Mouse (Mus musculus): ENCODE data around the gene Pnldc1. TPM values are rescaled to one million over a fixed set of nuclear protein-coding genes. Genes with fewer than 3 reads are reported as not detected.

The Pnldc1 gene
- total RNA-seq, 2 experiments from 2014 or later, result 0.18 to 0.31 TPM

DNA sequence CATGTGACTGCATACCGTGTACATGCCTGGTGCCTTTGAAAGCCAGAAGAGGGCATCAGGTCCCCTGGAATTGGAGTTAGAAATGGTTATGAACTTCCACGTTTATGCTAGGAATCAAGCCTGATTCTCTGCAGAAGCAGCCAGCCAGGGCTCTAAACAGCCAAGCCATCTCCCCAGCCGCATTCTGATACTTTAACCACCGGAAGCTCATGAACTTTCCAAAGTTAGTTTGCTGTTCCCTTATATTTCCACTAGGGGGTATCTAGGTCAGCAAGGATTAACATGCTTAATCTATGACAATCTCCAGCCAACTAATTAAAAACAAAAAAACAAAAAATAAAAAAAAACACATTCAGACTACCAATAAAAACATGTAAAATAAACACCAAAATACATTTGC is 52.0 kb downstream of the Pnldc1 start:
- no peak for DNase-seq (ENCODE audit: low spot score)

DNA sequence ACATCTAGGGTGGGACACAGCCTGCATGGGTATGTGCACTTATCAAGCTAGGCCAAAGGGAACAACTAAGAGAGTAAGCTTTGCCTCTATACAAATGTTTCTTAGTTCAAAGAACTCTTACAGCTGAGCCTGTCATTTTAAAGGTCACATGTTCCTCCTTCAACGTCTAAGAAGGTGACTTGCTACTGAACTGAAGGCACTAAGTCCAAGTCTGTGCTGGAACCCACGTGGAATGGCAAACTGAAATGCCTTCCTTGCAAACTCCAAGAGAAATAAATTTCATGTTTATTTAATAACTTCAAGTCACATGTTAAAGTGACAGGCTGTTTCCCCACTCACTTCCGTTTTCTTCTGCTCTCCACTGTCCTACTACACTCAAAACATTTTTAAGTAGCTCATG is 52.6 kb downstream of the Pnldc1 start:
- DNase-seq (ENCODE audit: low spot score), result no peak

DNA sequence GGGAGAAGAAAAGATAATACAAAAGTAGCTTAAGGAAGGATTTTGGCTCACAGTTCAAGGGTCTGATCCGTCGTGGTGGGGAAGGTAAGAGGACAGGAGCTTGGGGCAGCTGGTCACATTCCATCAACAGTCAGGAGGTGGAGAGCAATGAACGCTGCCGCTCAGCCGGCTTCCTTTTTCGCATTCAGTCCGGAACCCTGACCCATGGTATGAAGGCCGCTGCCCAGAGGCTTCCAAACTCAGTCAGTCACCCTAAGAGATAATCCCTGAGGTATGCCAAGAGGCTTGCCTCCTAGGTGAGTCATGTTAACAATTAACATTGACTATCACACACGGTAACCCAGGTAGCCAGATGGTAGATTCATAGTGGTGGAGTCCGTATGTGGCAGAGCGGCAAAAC is 55.6 kb downstream of the Pnldc1 start:
- DNase-seq (ENCODE audit: low spot score), result no peak

DNA sequence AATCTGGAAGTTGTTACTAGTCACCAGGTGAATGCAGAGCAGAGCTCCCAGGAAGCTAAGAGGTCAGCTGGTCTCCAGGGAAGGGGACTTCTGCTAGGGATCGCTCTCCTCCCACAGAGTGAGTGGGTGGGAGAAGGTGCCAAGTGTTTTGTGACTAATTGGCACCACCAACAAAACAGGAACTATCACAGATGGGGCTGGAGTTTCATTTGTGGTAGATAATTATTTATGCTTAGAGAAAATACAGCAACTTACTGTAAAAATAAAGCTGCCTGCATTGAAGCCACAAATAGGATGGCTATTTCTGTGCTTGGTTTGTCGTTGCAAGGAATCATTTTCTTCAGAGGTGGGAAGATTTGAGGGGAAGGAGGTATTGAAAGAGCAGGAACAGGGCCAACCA is 56.2 kb downstream of the Pnldc1 start:
- no peak for DNase-seq (ENCODE audit: low spot score)

DNA sequence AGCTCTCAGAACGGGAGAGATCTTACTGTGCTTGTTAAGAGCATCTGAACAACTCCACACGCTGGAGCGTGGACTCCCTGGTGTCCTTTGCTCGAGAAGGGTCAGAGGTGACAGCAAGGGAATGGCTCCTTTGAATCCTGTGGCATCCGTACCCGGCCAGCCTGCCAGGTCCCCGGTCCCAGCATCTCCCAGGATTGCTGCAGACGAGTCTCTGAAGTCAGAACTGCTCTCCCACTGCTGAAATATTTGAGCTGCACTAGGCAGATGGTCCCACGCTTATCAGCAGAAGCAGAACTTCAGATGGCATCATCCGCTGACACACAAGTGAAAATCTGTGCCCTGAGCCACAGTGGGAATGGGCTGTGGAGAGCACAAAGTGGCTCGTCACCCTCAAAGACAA is 58.3 kb downstream of the Pnldc1 start:
- no peak for DNase-seq (ENCODE audit: low spot score)

DNA sequence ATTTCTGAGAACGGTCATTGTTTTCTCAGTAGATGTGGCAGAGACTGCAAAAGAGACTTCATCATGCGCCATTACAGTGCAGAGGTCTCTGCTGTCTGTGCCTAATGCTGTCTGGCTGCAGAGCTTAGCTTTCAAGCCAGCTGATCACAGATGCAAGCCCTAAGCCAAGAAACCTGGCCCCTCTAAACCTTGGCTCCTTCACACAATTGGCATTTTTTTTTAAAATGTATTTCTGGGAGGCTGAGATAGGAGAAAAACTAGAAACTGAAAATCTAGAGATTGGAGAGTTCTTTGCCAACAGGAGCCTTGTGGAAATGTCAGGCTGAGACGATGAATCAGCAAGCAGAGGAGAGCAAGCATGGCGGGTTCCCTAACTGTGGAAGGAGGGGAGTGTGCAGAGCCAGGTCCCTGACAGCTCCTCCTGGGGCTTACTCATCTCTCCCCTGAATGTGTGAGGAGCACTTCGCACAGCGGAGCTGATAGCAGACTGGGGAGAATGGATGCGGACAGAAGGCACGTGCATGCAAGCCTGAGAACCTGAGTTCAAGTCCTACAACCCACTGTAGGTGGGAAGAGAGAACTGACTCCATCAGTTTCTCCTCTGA is 60.1 kb downstream of the Pnldc1 start:
- DNase-seq (ENCODE audit: low spot score), result no peak

DNA sequence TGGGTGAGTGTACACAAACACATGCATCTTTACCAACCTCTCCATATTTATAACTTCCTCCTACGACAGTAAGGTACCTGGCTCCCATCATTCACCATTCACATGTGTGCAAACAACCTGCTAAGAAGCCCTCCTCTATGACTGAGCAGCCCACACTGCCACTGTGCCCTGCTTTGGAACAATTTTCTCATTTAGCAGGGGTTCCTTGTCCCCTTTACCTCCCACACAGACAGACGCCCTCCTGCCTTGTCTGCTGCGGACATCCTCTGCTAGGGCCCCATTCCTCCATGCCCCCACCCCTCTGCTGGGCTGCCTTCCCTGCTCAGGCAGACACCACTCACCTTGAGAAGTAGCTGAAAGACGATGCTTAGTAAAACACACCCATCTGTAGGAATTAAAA is 62.3 kb downstream of the Pnldc1 start:
- no peak for DNase-seq (ENCODE audit: low spot score)

DNA sequence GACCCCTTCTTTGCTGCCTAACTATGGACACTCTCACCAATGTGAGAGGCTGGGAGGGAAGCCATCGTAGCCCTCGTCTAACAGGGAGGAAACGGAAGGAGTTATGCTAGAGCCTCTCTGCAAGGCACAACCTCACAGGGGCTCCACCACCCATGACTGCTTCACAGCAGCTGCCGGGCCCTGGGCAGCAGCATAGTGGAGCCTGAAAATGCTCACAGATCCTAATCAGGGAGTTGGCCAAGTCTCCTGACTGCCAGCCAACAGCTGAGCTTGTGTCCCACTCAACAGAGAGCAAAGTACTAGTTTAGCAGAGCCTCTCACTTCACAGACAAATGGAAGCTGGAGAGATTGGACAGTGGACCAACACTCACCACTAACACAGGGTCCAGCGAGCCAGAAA is 63.6 kb downstream of the Pnldc1 start:
- no peak for DNase-seq (ENCODE audit: low spot score)

DNA sequence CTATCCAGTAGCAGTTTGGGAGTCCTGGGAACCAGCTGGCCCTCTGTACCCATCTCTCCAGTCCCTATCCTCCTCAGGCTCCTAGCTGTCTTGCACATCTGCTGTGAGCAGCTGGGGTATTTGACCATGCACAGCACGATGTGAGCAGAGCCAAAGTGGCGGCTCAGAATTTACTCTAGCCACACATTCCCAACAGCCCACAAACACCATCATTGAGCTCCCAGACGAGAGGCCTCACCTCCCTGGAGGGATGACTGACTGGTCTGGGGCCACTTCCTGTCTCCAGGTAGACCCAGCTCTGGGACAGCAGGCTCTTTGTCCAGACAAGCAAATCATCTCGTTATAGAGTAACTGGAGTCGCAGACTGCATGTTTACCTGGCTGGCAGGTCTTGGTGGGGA is 64.2 kb downstream of the Pnldc1 start:
- DNase-seq (ENCODE audit: low spot score), result no peak

DNA sequence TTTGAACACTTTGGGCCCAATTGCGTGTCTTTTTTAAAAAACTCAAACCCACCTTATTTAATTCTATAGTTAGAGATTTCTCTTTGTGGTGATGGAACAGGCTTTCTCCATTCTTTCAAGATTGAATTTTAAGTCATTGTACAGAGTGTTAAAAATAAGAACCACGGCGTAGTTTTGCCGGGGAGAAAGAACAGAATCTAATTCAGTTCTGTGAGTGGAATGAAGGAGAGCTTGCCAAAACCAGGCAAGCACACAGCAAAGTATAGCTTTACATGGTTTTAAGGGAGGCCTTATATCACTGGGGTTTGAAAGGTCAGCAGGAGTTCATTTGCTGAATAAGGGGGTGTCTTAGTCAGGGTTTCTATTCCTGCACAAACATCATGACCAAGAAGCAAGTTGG is 65.5 kb downstream of the Pnldc1 start:
- DNase-seq (ENCODE audit: low spot score), result no peak

DNA sequence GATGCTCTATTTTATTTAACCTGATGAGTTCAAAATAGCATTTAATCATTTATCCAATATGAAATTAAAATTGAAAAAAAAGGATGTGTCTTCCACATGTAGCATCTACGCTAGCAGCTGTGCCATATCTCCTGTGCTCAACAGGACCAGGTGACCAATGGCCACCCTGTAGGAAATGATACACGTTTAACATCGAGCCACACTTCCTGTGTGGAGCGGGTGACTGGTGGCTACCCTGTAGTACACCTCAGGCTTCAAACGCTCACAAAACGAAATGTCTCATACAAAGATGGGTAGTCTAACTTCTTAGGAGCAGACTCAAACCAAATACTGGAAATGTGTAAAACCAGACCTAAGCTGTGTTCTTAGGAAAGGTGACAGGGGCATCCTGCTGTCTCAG is 66.2 kb downstream of the Pnldc1 start:
- DNase-seq (ENCODE audit: low spot score), result no peak

DNA sequence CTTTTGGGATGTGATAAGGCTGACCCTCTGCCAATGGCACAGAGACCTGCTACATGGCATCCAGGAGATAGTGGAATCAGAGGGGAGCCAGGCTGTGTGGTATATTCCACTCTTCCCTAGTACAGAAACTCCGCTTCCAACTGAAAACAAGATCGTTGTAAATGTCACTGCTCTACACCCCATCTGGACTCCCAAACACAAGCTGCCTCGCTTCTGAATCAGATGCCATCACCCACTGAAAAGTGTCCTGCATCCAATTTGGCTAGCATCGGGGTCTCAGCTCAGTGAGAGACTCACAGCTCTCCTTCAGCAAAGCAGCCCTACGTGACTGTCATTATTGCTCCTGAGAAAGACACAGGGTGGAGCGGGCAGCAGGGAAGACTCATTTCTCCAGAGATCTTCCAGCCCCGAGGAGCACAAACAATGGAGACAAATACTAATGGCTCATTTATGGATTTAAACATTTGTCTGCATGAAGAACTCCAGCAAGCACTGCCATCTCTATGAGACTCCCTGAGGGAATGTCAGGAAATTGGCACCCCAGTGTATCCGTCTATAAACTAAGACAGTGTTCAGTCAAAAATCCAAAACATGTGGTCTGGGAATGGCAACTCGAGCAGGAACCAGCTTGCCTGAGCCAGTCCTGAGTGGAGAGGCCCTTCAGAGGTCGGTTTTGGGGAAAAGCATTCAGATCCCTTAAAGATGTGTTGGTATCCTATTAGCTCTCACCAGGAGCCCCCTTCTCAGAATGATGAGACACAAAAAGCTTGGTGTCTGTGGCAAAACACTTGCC is 70.4 kb downstream of the Pnldc1 start:
- DNase-seq (ENCODE audit: low spot score), result no peak

Small RNA genes lying within 50 kb of the gene (microRNA-seq; reads per million reads assigned to microRNA genes)
- gene Gm24085, result not detected

Other genes with a start within 250 kb of the Pnldc1 start
- gene Slc22a1, start 234.4 kb downstream of the Pnldc1 start, total RNA-seq (2021), result under 1 TPM in 1 of 2 experiments, not detected in 1; 0.62 TPM
- 10 to 100 TPM; 42.4 to 43.3 TPM for gene Igf2r, start 140.6 kb downstream of the Pnldc1 start, total RNA-seq (2021)
- gene Mas1, start 42.1 kb downstream of the Pnldc1 start, total RNA-seq (2021), result under 1 TPM in 1 of 2 experiments, not detected in 1; 0.19 TPM
- 1 to 10 TPM; 4.4 to 4.7 TPM for gene Mrgprh, start 34.2 kb downstream of the Pnldc1 start, total RNA-seq (2021)
- 100 to 1,000 TPM; 167 to 180 TPM for gene Tcp1, start 5.5 kb upstream of the Pnldc1 start, total RNA-seq (2021)
- 100 to 1,000 TPM; 103 to 121 TPM for gene Mrpl18, start 6.1 kb upstream of the Pnldc1 start, total RNA-seq (2021)
- not detected for gene Acat3, start 30.4 kb upstream of the Pnldc1 start, total RNA-seq (2021)
- gene Acat2, start 50.5 kb upstream of the Pnldc1 start, total RNA-seq (2021), result 1 to 10 TPM; 3.0 to 3.1 TPM
- 10 to 100 TPM; 24.2 to 25.7 TPM for gene Wtap, start 83.9 kb upstream of the Pnldc1 start, total RNA-seq (2021)
- 100 to 1,000 TPM; 418 to 433 TPM for gene Sod2, start 96.6 kb upstream of the Pnldc1 start, total RNA-seq (2021)
- not detected for gene Gpr31b, start 142.1 kb upstream of the Pnldc1 start, total RNA-seq (2021)
- under 1 TPM; 0.25 to 0.38 TPM for gene Tcp10b, start 150.9 kb upstream of the Pnldc1 start, total RNA-seq (2021)
- not detected for gene Unc93a, start 221.6 kb upstream of the Pnldc1 start, total RNA-seq (2021)

All from gastrocnemius, adult 18-20 months (tissue).